Mouse (Mus musculus): ENCODE measurements around the gene A4gnt. TPM values are rescaled to one million over a fixed set of nuclear protein-coding genes. Genes with fewer than 3 reads are reported as not detected.
"Not testable (repeated sequence)": the region's sequence is repeated elsewhere in the genome, so short reads cannot be mapped to it uniquely, and the experiment has no call there.

Gene A4gnt
- polyA plus RNA-seq (2015; fragmentation: Nextera tagmentation; extraction: Ambion mirVana): not detected in 2 replicates

- H3K27me3 ChIP-seq: no peaks in the 10 kb centered on the region
- ATAC-seq (ENCODE audit: insufficient number of reproducible peaks, insufficient read depth, low FRiP score, low TSS enrichment, low read depth): no peak
- no peak within 1 kb of the TSS for H3K27ac ChIP-seq
- H3K9ac ChIP-seq: no peak within 1 kb of the TSS
- no peaks in the 10 kb centered on the region for H3K36me3 ChIP-seq
- H3K9me3 ChIP-seq: no peaks in the 10 kb centered on the region
- H3K4me1 ChIP-seq: no peaks in the 10 kb centered on the region
- no peak within 1 kb of the TSS for H3K4me3 ChIP-seq
- H3K4me2 ChIP-seq: no peak within 1 kb of the TSS
- WGBS: 44% methylated on average over 2 of the region's 2 CpGs
Measured at GRCm38 (mm10) chr9:99612202-99612601, at the start of gene A4gnt. Gene A4gnt, plus strand, starts transcription at chr9:99612502.

DNA sequence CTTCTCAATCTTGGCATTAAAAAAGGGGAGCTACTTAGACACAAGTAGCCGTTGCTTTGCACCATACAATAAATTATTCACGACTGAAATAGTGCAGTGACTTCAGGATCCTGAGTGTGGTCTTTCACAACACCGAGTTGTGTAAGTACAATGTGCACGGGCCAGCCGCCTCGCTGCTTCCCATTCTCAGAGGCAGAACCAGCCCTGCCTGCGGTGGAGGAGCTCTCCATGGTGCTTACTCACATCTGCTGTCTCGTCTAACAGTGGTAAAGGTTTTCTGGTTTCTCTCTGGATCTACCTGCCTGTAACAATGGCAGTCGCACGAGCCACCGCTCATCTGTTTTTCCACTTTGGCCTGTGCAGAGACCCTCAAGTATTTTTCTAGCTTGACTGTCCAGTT, 48.6 kb upstream of the A4gnt start:
- Histone ChIP-seq H3K9ac (no peak overlapping the region), H3K9me3 (no peaks in the 10 kb centered on the region), H3K36me3 (no peaks in the 10 kb centered on the region), H3K27me3 (no peaks in the 10 kb centered on the region), H3K27ac (no peak overlapping the region), H3K4me1 (peaks cover 12% of the 10 kb centered on the region), H3K4me2 (no peak overlapping the region), H3K4me3 (no peak overlapping the region)
- ATAC-seq (ENCODE audit: insufficient number of reproducible peaks, insufficient read depth, low FRiP score, low TSS enrichment, low read depth): no peak
- WGBS: 21% methylated on average over 11 of the region's 11 CpGs

- Histone ChIP-seq H3K9me3 (no peaks in the 10 kb centered on the region), H3K4me3 (peak overlapping the region; percentile 68), H3K4me2 (peak overlapping the region; percentile 77), H3K27me3 (no peaks in the 10 kb centered on the region), H3K4me1 (peaks cover 16% of the 10 kb centered on the region), H3K27ac (peak overlapping the region; percentile 93), H3K9ac (peak overlapping the region; percentile 86), H3K36me3 (no peaks in the 10 kb centered on the region)
- 1% methylated on average over 15 of the region's 15 CpGs for WGBS
- ATAC-seq (ENCODE audit: insufficient number of reproducible peaks, insufficient read depth, low FRiP score, low TSS enrichment, low read depth): peak; percentile 52; the same call in 1 of the 2 replicates
Measured at GRCm38 (mm10) chr9:99568023-99568346, 44.3 kb upstream of the A4gnt start.

DNA sequence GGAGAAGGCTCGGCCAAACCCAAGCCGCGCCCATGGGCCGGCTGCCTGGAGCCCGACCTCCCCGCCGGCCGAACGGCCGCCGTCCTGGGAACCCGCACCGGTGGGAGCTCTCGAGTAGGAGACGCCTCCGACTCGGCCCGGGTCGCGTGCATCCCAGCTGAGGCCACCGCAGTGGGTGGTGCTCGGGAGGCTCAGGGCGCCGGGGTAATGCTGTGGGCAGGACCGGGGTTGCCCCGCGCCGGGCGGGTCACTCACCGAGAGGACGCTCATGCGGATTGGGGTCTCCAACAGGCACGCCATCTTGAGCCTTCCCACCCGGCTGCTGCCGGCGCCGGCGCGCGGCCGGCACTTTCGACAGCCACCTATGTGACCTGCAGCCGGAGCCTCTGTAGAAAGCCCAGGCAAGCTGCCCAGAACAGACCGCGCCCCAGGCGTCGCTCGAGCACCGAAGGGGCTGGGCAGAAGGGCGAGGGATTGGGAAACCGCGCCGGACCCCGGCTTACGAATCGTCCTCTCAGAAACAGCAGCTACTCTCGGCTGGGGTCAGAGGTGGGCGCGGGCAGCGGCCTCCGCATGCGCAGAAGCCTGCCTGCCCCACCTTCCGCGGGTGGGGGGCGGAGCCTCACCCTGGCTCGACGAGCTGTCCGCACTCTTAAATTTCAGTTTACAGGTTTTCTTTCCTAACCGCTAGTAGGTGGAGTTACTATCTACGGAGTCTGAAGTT, 43.8 kb upstream of the A4gnt start, which contains the start of gene Armc8:
TSS of gene Armc8 (minus strand) at position 553 of the 724 bp plus-strand sequence.
- Histone ChIP-seq H3K36me3 (no peaks in the 10 kb centered on the region), H3K4me3 (peak within 1 kb of the TSS; percentile 68), H3K9me3 (no peaks in the 10 kb centered on the region), H3K4me2 (peak within 1 kb of the TSS; percentile 77), H3K27me3 (no peaks in the 10 kb centered on the region), H3K27ac (peak within 1 kb of the TSS; percentile 93), H3K9ac (peak within 1 kb of the TSS; percentile 86), H3K4me1 (peaks cover 16% of the 10 kb centered on the region)
- WGBS: under 1% methylated on average over 61 of the region's 70 CpGs
- ATAC-seq (ENCODE audit: insufficient number of reproducible peaks, insufficient read depth, low FRiP score, low TSS enrichment, low read depth): peak; percentile 90

DNA sequence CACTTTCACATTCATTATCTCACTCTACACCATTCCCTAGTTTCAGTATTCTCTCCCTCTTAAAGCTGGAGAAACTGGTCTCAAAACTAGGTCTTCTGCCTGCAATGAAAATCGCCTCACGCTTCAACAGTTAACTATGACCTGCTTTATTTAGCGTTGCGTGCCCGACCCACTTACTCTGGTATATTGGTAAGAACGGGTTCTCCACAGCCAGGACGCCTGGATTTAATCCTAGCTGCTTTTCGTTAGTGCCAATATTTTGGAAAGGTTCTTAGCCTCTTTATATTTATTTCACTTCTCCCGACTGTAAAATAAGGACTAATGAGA, 43.3 kb upstream of the A4gnt start:
- 1% methylated on average over 9 of the region's 9 CpGs for WGBS
- Histone ChIP-seq H3K27me3 (no peaks in the 10 kb centered on the region), H3K9me3 (no peaks in the 10 kb centered on the region), H3K4me2 (peak overlapping the region; percentile 77), H3K9ac (peak overlapping the region; percentile 86), H3K4me1 (peaks cover 16% of the 10 kb centered on the region), H3K4me3 (peak overlapping the region; percentile 68), H3K36me3 (no peaks in the 10 kb centered on the region), H3K27ac (peak overlapping the region; percentile 93)
- ATAC-seq (ENCODE audit: insufficient number of reproducible peaks, insufficient read depth, low FRiP score, low TSS enrichment, low read depth): peak; percentile 59

GRCm38 (mm10) chr9:99575677-99576480, 36.4 kb upstream of the A4gnt start, which contains the start of gene Dbr1:
Gene Dbr1, plus strand, starts transcription at chr9:99575799.
- peak within 1 kb of the TSS; percentile 81 for H3K27ac ChIP-seq
- peak; percentile 86 for ATAC-seq (ENCODE audit: insufficient number of reproducible peaks, insufficient read depth, low FRiP score, low TSS enrichment, low read depth)
- H3K4me3 ChIP-seq: peak within 1 kb of the TSS; percentile 86
- WGBS: under 1% methylated on average over 57 of the region's 57 CpGs
- H3K4me1 ChIP-seq: peaks cover 11% of the 10 kb centered on the region
- peak within 1 kb of the TSS; percentile 96 for H3K9ac ChIP-seq
- H3K27me3 ChIP-seq: no peaks in the 10 kb centered on the region
- no peaks in the 10 kb centered on the region for H3K9me3 ChIP-seq
- peaks cover 22% of the 10 kb centered on the region for H3K36me3 ChIP-seq
- peak within 1 kb of the TSS; percentile 62 for H3K4me2 ChIP-seq

DNA sequence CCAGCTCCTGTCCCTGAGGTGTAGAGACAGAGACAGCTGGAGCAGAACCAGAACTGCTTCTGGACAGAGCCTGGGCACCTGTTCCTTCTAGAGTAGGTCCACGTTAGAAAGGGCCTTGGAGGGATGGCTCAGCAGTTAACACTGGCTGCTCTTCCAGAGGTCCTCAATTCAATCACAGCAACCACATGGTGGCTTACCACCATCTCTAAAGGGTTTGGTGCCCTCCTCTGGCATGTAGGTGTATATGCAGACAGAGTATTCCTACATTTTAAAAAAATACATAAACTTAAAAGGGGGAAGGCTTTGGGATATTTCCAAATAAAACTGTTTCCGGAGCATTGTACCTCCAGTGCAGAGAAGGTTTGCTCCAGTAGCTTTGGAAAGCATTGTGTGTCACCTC, 31.6 kb upstream of the A4gnt start:
- Histone ChIP-seq H3K27me3 (no peaks in the 10 kb centered on the region), H3K36me3 (peaks cover 59% of the 10 kb centered on the region), H3K9me3 (no peaks in the 10 kb centered on the region), H3K9ac (no peak overlapping the region), H3K4me3 (no peak overlapping the region), H3K4me1 (peaks cover 11% of the 10 kb centered on the region), H3K4me2 (no peak overlapping the region), H3K27ac (no peak overlapping the region)
- 53% methylated on average over 2 of the region's 2 CpGs for WGBS
- ATAC-seq (ENCODE audit: insufficient number of reproducible peaks, insufficient read depth, low FRiP score, low TSS enrichment, low read depth): no peak

DNA sequence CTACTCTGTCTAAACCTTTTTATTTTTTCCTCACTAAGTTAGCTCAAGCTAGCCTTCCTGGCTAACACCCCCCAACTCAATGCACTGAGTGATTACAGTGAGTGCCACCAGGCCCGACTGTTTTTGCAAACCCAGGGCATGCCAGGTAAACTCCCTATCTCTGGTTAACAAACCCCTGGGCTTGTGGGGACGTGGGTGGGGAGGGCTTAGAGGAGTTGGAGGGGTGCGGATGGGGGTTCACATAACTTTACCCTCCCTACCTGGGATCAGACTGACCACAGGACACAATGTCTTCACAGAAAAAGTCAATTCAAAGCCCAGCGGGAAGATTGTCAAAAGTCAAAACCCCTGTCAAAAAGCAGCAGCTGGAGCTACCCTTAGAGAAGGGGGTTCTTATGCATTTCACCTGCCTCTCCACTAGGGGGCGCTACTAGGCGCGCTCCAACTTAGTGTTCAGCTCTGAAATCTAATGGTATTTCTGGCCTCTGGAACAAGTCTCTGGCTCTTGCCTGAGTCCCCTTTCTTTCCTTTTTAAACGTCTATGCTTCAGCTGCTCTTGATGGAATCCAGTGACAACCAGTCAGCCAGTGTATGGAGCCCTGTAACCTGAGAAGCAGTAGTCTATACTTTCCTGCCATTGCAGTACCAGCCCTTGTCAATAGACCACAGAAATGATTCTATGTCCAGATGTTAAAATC, 24.6 kb upstream of the A4gnt start:
- Histone ChIP-seq H3K27ac (no peak overlapping the region), H3K36me3 (peaks cover 21% of the 10 kb centered on the region), H3K27me3 (no peaks in the 10 kb centered on the region), H3K4me1 (no peaks in the 10 kb centered on the region), H3K4me3 (no peak overlapping the region), H3K9me3 (no peaks in the 10 kb centered on the region), H3K9ac (no peak overlapping the region), H3K4me2 (no peak overlapping the region)
- no peak for ATAC-seq (ENCODE audit: insufficient number of reproducible peaks, insufficient read depth, low FRiP score, low TSS enrichment, low read depth)
- WGBS: 23% methylated on average over 8 of the region's 8 CpGs

- H3K27ac ChIP-seq: no peak overlapping the region
- no peaks in the 10 kb centered on the region for H3K9me3 ChIP-seq
- H3K4me2 ChIP-seq: no peak overlapping the region
- no peak overlapping the region for H3K4me3 ChIP-seq
- H3K9ac ChIP-seq: no peak overlapping the region
- no peaks in the 10 kb centered on the region for H3K27me3 ChIP-seq
- no peaks in the 10 kb centered on the region for H3K4me1 ChIP-seq
- no peak for ATAC-seq (ENCODE audit: insufficient number of reproducible peaks, insufficient read depth, low FRiP score, low TSS enrichment, low read depth)
- 68% methylated on average over 8 of the region's 8 CpGs for WGBS
- H3K36me3 ChIP-seq: no peaks in the 10 kb centered on the region
Measured at GRCm38 (mm10) chr9:99591144-99591543, 21.2 kb upstream of the A4gnt start.

DNA sequence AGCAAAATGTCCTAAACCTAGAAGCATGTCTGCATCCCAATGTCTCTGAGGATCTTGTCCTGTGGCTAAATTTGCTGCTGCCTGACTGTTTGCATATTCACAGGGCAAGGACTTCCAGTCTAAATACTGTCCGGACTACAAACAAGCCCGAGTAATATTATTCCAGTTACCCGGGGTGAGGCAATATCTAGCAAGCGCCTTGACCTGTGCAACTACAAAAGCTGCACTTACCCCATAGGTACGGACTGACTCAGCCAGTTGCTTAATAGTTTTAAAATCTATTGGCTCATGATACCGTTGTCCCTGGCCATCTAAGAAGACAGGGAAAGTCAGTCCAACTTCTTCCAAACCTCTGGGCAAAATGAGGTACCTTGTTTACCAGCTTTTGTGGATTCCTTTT, 13.2 kb upstream of the A4gnt start:
- not testable (repeated sequence) for H3K27me3 ChIP-seq; H3K27ac ChIP-seq; ATAC-seq (ENCODE audit: insufficient number of reproducible peaks, insufficient read depth, low FRiP score, low TSS enrichment, low read depth); H3K4me3 ChIP-seq; H3K36me3 ChIP-seq; H3K9ac ChIP-seq; H3K4me1 ChIP-seq; H3K9me3 ChIP-seq; H3K4me2 ChIP-seq
- WGBS: 93% methylated on average over 6 of the region's 6 CpGs

DNA sequence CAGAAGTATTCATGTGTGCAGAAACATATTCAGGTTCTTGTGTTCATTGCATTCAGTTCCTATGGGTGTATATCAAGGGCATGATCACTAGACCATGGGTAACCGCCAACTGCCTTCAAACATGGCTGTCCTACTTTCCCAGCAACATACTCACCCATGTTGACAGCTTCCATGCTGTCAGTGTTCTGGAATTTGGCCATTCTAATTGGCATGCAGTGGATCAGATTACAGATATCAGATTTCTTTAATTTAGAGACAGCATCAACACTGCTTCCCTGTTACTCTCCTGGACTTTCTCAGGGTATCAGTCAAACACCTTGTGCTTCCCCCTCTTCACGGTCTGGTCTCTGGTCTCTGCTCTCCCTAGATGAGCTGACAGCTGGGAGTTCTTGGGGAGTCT, 8.7 kb upstream of the A4gnt start:
- Histone ChIP-seq H3K4me2 (no peak overlapping the region), H3K36me3 (no peaks in the 10 kb centered on the region), H3K27me3 (no peaks in the 10 kb centered on the region), H3K9ac (no peak overlapping the region), H3K9me3 (0 out of 2 replicates have a peak, but pooled peaks cover 3% of the 10 kb centered on the region), H3K27ac (no peak overlapping the region), H3K4me3 (no peak overlapping the region), H3K4me1 (no peaks in the 10 kb centered on the region)
- no peak for ATAC-seq (ENCODE audit: insufficient number of reproducible peaks, insufficient read depth, low FRiP score, low TSS enrichment, low read depth)
- WGBS: 55% methylated on average over 2 of the region's 2 CpGs

Data from embryonic facial prominence, embryonic 13.5 days (tissue).